Mouse (Mus musculus): Measurements from ENCODE around the gene Tmbim4. TPM values are rescaled to one million over a fixed set of nuclear protein-coding genes. Genes with fewer than 3 reads are reported as not detected.

Tmbim4 gene
- polyA plus RNA-seq, 1 experiment = 67.8 TPM

DNA sequence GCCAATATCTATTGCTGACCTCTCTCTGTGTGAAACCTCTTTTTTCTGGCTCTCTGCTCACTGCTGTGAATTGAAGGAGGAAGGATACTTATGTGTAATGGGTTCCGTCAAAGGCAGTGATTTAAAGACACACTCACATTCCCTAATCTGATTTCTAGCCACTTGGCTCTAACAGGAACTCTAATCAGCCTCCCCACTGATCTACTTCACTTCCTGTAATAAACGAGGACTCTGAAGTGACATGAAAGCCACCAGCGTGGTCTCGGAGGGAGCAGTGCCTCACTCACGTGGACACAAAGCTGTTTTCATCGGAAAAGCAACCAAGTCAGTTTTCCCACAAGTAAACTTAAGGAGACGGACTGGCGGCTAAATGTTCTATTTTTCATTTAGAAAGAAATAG is 51.4 kb downstream of the Tmbim4 start:
- no peak for TF ChIP-seq GATA1 (IDR thresholded peaks at IDR 0.05; ENCODE audit: low read length)

DNA sequence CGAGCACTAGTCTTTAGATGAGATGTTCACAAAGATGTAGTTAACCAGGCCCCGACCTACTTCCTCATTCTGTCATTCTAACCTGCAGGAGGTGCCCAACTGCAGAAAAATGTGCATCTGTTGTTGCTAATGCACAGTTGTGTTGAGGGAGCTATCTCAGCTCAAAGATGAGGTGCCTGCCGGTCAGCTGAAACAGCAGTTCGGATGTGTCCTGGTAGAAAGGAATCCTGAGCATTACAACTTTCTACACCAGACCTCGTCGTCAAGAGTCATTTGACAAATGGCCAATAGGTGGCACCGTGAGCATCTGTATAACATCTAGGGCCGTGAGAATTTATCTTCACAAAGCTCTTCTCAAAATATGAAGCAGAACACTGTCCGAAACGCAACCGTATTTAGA is 55.8 kb downstream of the Tmbim4 start:
- TF ChIP-seq GATA1 (IDR thresholded peaks at IDR 0.05; ENCODE audit: low read length) = no peak

DNA sequence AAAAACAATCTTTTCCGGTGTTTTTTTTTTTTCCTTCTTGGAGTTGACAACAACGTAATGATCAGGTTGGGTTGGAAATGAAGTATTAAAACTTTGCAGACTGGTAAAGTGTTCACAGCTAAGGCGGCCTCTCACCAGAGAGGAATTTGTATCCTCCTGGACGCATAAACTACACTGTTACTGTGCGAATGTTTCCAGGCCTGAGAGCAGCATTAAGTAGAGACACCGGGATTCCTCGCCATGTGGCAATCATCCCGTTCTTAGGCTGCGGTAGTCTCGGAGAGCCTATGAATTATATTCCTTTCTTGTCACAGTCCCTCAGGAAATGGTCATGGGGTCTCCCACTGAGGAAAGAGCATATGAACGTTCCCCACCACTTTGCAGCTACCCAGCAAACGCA is 66.4 kb downstream of the Tmbim4 start:
- no peak for TF ChIP-seq GATA1 (IDR thresholded peaks at IDR 0.05; ENCODE audit: low read length)

DNA sequence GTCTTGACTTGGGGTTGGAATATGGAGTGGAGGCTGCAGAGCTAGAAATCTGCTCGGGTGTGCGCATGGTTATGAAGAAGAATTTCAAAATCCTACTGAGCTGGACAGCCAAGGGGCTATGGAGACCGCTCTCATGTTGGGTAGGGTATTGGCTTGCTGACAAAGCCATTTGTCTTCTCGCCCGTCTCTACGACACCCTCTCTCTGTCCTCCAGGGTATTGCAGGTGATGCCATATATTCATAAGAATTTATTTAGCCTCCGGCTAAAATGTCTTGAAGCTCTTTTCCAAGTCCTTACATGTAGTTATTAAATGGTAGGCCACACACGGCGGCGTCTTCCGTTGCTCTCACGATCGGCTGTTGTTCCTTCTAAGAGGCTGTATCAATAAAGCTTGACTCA is 68.6 kb downstream of the Tmbim4 start:
- no peak for TF ChIP-seq GATA1 (IDR thresholded peaks at IDR 0.05; ENCODE audit: low read length)

DNA sequence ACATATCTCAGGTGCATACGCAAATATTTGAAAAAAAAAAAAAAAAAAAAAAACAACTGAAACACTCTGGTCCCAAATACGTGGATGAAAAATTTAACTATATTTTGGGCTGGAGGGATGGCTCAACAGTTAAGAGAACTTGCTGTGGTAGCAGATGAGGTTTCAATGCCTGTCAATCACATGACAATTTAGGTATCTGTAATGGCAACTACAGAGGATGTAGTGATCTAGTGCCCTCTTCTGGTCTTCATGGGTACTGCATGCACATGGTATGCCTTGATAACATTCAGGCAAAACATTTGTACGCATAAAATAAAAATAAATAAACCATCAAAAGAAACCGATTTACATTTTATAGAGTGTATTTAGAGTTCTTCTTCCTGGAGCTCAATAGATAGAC is 69.4 kb downstream of the Tmbim4 start:
- no peak for TF ChIP-seq GATA1 (IDR thresholded peaks at IDR 0.05; ENCODE audit: low read length)

DNA sequence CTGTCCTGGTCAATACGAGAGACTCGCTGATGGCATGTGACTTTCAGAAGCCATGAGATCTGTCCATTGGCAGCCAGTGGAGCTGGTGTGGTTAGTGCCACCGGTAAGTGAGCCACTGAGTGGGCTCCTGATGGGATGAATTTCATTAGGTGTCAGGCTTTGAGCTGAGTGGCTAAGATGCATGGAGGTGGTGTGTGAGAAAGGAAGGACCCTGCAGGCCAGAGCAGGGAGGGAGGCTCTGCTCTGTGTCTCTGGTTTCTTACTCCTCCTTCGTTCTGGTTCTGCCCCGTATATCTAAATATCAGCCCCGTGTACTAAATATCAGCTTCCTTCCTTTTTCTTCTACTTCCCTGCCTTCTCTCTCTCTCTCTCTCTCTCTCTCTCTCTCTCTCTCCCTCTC is 69.9 kb downstream of the Tmbim4 start:
- no peak for TF ChIP-seq GATA1 (IDR thresholded peaks at IDR 0.05; ENCODE audit: low read length)

DNA sequence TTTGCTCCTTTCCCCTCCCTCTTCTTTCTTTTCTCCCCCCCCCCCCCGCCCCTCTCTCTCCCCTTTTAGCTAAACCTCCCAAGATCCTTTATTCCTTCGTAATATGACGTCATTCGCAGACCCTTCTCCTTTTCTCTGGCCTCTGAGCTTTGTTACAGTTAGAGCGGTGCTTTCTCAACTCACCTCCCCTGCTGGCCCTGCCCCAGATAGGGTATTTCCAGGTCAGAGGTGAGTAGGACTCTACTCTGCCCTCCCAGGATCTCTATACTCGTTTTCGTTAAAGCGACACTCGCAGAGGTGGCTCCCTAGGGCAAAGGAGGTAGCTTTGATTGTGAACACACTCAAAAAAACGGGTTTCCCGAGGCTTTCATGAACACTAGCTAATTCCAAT is 70.5 kb downstream of the Tmbim4 start:
- TF ChIP-seq GATA1 (IDR thresholded peaks at IDR 0.05; ENCODE audit: low read length) = no peak

DNA sequence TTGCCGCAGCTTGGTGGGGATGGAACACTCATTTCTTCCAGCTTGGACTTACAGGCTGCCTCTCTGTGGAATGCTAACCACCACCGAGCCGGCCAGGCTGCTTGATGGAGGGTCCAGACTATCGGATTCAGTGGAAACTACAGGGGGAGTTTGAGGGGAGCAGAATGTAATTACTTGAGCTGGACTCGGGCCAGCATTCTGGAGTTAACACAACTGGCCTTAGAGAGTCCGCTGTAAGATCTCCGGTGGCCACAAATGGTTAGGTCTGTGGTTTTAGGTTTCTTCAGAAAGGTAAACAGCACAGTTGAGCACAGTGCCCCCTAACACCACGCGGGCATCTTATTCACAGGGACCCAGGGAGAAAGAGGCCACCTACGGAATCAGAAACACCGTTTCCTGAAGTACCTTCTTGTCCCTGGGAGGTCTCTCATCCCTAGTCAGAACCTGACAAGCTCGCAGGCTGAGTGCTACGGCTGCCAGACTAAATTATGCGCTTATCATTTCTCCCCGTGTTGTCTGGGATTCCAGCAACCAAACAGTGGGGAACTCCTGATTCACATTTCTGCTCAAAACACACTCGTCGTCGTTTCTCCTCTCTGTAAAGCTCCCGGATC is 71.0 kb downstream of the Tmbim4 start:
- TF ChIP-seq GATA1 (IDR thresholded peaks at IDR 0.05; ENCODE audit: low read length) = no peak

DNA sequence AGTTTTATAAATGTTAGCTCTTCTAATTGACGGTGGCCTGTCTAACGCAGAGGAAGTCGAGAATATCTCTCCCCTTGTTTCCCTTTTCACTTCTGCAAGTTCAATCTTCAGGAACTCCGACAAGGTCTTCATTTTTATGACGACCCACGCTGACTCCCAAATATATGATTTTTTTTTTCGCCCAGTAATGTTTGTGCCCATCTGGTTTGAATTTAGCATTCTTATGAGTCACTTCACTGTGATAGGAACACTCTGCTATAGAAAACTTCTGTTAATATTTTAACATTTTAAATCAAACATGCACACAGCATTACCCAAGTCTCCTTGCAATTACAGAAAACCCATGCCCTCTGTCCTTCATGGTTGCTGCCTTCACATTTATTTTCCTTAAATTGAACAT is 71.9 kb downstream of the Tmbim4 start:
- TF ChIP-seq GATA1 (IDR thresholded peaks at IDR 0.05; ENCODE audit: low read length) = no peak

Other genes with a start within 250 kb of the Tmbim4 start
- gene Helb, start 88.6 kb upstream of the Tmbim4 start, polyA plus RNA-seq (2012) = 11.4 and 19.7 TPM in 2 replicates
- gene Irak3, start 540 bp downstream of the Tmbim4 start, polyA plus RNA-seq (2012) = not detected in 2 replicates
- 46.4 and 100 TPM in 2 replicates for gene Llph, start 25.5 kb downstream of the Tmbim4 start, polyA plus RNA-seq (2012)

Measured in G1E-ER4 (cell line).